Mouse (Mus musculus) cerebellum, postnatal 14 days (tissue): ENCODE results near the gene Rbm7.
"Not testable (repeated sequence)": the region's sequence is repeated elsewhere in the genome, so short reads cannot be mapped to it uniquely, and the experiment has no call there.

Source experiments
- DNase-seq, 2 experiments: peaks; one replicate each; pipeline ENCODE4 v3.0.0; 2021; ENCODE audit warnings: mixed read lengths in 2 of 2

Rbm7 gene

DNA sequence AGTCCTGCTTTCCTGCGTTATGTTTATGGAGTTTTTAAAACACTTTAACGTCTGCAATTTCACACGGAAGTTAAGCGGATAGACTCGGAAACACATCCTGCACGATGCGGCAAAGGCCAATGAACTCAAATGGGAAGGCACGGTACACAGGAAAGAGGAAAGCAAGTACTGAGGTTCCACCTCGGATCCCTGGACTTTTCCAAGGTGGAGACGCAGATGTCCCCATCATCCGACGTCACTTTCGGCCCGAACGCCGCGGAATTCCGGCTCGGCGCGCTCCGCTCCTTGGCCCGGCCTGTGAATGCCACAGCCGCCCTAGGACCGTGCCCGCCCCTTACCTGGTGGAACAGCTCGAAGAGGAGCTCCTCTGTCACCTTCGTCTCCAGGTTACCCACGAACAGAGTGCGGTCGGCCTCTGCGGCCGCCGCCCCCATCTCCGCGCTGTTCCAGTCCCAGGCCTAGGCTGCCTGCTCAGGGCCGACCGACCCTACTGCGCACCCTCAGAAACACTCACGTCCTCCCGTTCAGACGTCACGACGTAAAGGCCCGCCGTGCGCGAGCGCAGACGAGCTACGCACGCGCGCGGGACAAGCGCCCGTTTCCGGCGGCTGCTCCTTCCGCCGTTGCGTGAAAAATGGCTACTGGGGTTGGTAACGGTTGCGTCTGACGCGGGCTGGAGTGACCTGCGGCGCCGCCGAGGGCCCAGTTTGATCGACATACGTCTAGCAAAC lies at the start of gene Rbm7, which contains the start of gene Gm5617:
Gene Rbm7, minus strand, starts transcription at position 483 of the 731 bp plus-strand sequence.
Gene Gm5617, plus strand, starts transcription at position 626 of the 731 bp plus-strand sequence.
- peak; percentile 96 to 97 for DNase-seq

- peak; percentile 49 to 65 for DNase-seq
Observed at GRCm38 (mm10) chr9:48538688-48539087, 43.6 kb upstream of the Rbm7 start.

GRCm38 (mm10) chr9:48538044-48538645 lies 43.0 kb upstream of the Rbm7 start:
- peak; percentile 24 to 26 for DNase-seq

GRCm38 (mm10) chr9:48537616-48538015 lies 42.5 kb upstream of the Rbm7 start:
- DNase-seq, result peak; percentile 30 to 50

GRCm38 (mm10) chr9:48536414-48536813 lies 41.3 kb upstream of the Rbm7 start:
- DNase-seq, result no peak

GRCm38 (mm10) chr9:48532730-48533129 lies 37.6 kb upstream of the Rbm7 start:
- no peak for DNase-seq

DNA sequence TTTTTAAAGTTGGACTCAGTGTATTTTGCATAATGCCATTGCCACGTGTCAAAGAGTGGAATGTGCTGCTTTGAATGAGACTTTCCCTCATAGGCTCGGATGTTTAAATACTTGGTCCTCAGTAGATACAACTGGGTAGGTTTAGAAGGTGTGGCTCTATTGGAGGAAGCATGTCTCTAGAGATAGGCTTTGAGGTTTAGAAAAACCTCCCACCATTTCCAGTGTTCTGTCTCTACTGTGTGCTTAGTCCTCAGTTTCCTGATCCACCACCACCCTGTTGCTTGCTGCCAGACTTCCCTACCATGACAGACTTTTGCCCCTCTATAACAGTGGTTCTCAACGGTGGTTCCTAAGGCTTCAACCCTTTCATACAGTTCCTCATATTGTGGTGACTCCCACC lies 37.1 kb upstream of the Rbm7 start:
- no peak for DNase-seq

GRCm38 (mm10) chr9:48531294-48531693 lies 36.2 kb upstream of the Rbm7 start:
- DNase-seq, result no peak

- DNase-seq, result no peak
Observed at GRCm38 (mm10) chr9:48526520-48526919, 31.4 kb upstream of the Rbm7 start.

DNA sequence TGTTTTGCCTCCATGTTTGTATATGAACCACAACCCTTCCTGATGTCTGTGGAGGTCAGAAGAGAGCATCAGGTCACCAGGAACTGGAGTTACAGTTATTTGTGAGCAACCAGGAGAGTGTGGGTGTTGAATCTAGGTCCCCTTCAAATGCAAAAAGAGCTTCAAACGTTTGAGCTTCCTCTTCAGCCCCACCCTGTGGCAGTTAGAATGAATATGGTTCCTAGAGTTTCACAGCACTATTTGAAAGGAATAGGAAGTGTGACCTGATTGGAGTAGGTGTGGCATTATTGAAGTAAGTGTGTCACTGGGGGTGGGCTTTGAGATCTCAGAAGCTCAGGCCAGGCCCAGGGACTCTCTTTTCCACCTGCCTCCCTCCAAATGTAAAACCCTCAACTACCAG lies 30.5 kb upstream of the Rbm7 start:
- no peak for DNase-seq

GRCm38 (mm10) chr9:48520405-48520804 lies 25.3 kb upstream of the Rbm7 start:
- not testable (repeated sequence) for DNase-seq

GRCm38 (mm10) chr9:48517372-48518130 lies 22.5 kb upstream of the Rbm7 start:
- no peak for DNase-seq

- DNase-seq, result peak; percentile 15 to 23
Observed at GRCm38 (mm10) chr9:48516615-48517371, 21.7 kb upstream of the Rbm7 start.

GRCm38 (mm10) chr9:48515332-48515731 lies 20.2 kb upstream of the Rbm7 start:
- DNase-seq, result peak; percentile 49 to 50

- no peak for DNase-seq
Observed at GRCm38 (mm10) chr9:48510134-48510533, 15.0 kb upstream of the Rbm7 start.

- peak in 1 of 2 experiments; percentile 15 for DNase-seq
Observed at GRCm38 (mm10) chr9:48504741-48505365, 9.8 kb upstream of the Rbm7 start.

GRCm38 (mm10) chr9:48503001-48503400 lies 7.9 kb upstream of the Rbm7 start:
- DNase-seq, result no peak

GRCm38 (mm10) chr9:48501192-48501591 lies 6.1 kb upstream of the Rbm7 start:
- no peak for DNase-seq

GRCm38 (mm10) chr9:48495548-48495932 lies 441 bp upstream of the Rbm7 start:
- DNase-seq, result no peak

DNA sequence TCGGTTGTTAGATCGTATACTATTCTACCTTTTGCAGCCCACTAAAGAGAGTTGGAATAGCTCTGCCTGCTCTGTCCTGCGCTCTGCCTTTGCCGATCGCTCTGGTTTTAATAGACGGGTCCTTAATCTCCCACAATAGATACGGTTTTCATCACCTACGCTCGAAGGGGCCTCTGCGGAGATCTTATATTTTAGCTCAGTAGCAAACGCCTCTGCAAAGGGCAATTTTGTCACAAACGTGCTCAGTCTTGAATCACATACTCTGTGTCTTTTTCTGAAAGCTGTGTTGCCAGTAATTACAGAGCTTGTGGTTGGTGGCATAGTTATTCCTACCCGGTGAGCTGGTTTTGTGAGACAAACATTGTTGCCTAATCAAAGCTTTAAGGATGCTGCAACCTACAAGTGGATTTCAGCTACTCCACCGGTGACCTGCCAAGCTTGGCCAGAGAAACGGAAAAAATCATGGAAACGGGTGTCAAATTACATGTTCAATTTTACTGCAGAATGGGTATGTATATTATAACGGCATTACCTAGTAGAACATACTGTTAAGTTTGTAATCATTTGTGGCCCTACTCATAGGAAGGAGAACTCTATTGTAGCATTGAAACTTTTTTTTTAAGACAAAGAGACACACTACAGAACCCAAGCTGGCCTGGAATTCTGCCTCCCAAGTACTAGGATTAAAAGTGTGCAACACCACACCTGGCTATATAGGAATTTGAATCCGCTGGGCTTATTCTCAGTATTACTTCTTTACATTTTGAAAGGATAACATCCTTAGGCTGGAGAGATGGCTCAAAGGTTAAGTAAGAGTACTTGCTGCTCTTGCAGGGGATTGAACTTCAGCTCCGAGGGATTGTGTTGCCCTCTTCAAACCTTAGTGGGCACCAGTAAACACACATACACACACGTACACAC lies 13.6 kb downstream of the Rbm7 start:
- no peak for DNase-seq
